Mouse (Mus musculus): ENCODE measurements at regions not wholly inside any gene's neighbourhood (a gene's known extent, or its start where the extent isn't known, plus 50 kb on each side); places are given as distances from the start of the nearest gene placed in this dataset.

DNA sequence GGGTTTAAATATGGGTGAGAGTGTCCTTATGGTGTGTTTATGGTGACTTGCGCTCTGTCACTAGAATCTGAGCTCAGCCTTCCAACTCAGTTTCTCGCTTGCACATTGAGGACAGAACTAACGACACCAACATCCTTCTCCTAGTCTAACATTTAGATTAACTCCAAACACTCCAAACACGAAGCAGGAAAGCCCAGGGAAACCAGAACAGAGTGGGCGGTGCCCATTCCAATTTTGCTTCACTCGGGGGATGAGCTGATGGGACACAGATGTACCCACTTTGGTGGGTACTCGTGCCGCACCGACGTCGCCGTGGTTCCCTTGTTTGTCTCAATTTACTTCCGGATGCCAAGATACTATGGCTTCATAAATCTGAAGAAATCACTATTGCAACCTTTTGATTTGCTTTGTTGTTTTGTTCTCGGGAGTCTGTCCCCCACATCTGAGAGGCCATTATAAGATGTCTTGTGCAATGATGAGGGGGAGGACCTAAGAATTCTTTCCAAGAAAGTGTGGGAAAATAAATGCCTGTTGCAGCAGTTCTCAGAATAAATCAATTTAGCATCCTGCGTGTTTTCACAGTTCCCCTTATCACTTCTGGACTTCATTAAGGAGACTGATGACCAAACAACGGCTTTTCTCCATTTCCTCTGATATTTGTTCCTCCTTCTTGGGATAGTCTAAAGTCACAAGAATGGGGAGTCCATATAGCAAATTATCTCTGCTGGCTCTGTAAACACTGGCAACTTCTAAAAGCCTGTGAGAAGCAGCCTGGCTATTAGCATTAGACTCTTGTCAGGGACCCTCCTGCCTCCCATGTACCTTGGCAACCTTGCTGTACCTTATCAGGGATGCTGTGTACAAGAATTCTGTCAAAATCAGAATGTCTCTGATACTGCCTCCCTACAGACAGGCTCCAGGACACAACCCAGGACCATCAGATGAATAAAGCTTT is 96.2 kb upstream of the Klf9 start:
- no peak overlapping the region for H3K4me3 ChIP-seq (ENCODE audit: low read depth, low read length)
- DNase-seq = no peak
- ATAC-seq = no peak
- no peak overlapping the region for H3K4me2 ChIP-seq (ENCODE audit: low read depth)
- H3K4me1 ChIP-seq (ENCODE audit: insufficient read depth) = no peaks in the 10 kb centered on the region
- TF ChIP-seq CTCF (IDR thresholded peaks at IDR 0.05; ENCODE audit: low read depth) = no peak
- H3K36me3 ChIP-seq (ENCODE audit: insufficient read depth) = no peaks in the 10 kb centered on the region
- no peak overlapping the region for H3K27ac ChIP-seq (ENCODE audit: low read depth, low read length)
- no peaks in the 10 kb centered on the region for H3K9me3 ChIP-seq (ENCODE audit: low read length)
- H3K27me3 ChIP-seq (ENCODE audit: insufficient read depth, low read length) = no peaks in the 10 kb centered on the region
- no peak overlapping the region for H3K9ac ChIP-seq
- WGBS = 83% methylated on average over 16 of the region's 16 CpGs

DNA sequence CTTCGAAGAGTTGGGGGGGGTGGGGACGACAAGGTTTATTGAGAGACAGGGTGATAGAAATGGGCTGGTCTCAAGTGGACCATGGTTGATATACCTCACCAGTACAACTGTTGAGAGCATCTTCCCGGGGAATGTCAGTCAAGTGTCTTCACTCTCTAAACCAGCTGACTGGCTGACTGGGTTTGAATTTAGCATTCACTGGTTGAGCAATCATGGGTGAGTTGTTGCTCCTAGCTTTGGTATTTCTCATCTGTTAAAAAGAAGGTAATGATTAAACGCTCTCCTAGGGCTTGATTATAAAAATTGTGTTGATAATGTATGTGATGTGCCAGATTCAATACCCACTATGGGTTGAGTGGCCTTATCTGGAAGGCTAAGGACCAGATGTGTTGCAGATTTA is 89.6 kb upstream of the Klf9 start:
- H3K27ac ChIP-seq (ENCODE audit: low read depth, low read length) = no peak overlapping the region
- ATAC-seq (no peak), DNase-seq (no peak)
- H3K9ac ChIP-seq = no peak overlapping the region
- no peaks in the 10 kb centered on the region for H3K9me3 ChIP-seq (ENCODE audit: low read length)
- H3K4me2 ChIP-seq (ENCODE audit: low read depth) = no peak overlapping the region
- H3K36me3 ChIP-seq (ENCODE audit: insufficient read depth) = no peaks in the 10 kb centered on the region
- TF ChIP-seq CTCF (IDR thresholded peaks at IDR 0.05; ENCODE audit: low read depth) = no peak
- H3K4me1 ChIP-seq (ENCODE audit: insufficient read depth) = no peaks in the 10 kb centered on the region
- 98% methylated on average over 4 of the region's 4 CpGs for WGBS
- no peaks in the 10 kb centered on the region for H3K27me3 ChIP-seq (ENCODE audit: insufficient read depth, low read length)
- H3K4me3 ChIP-seq (ENCODE audit: low read depth, low read length) = no peak overlapping the region

- Histone ChIP-seq H3K4me2 (ENCODE audit: low read depth) (no peak overlapping the region), H3K27ac (ENCODE audit: low read depth, low read length) (no peak overlapping the region), H3K9ac (no peak overlapping the region), H3K4me3 (ENCODE audit: low read depth, low read length) (no peak overlapping the region), H3K9me3 (ENCODE audit: low read length) (no peaks in the 10 kb centered on the region), H3K36me3 (ENCODE audit: insufficient read depth) (no peaks in the 10 kb centered on the region), H3K4me1 (ENCODE audit: insufficient read depth) (0 out of 2 replicates have a peak, but pooled peaks cover 5% of the 10 kb centered on the region), H3K27me3 (ENCODE audit: insufficient read depth, low read length) (no peaks in the 10 kb centered on the region)
- WGBS = 70% methylated on average over 4 of the region's 4 CpGs
- ATAC-seq = no peak
- TF ChIP-seq CTCF (IDR thresholded peaks at IDR 0.05; ENCODE audit: low read depth) = no peak
- DNase-seq = no peak
Observed at GRCm38 (mm10) chr19:23054440-23054839, 86.6 kb upstream of the Klf9 start.

- Histone ChIP-seq H3K9me3 (ENCODE audit: low read length) (no peaks in the 10 kb centered on the region), H3K4me3 (ENCODE audit: low read depth, low read length) (0 out of 2 replicates have a peak overlapping the region, but pooled peaks have one; percentile 28), H3K4me2 (ENCODE audit: low read depth) (peak overlapping the region; percentile 55), H3K27me3 (ENCODE audit: insufficient read depth, low read length) (no peaks in the 10 kb centered on the region), H3K9ac (no peak overlapping the region), H3K4me1 (ENCODE audit: insufficient read depth) (0 out of 2 replicates have a peak, but pooled peaks cover 5% of the 10 kb centered on the region), H3K27ac (ENCODE audit: low read depth, low read length) (peak overlapping the region; percentile 15; the same call in 1 of the 2 replicates), H3K36me3 (ENCODE audit: insufficient read depth) (no peaks in the 10 kb centered on the region)
- no peak for ATAC-seq
- no peak for DNase-seq
- no peak for TF ChIP-seq CTCF (IDR thresholded peaks at IDR 0.05; ENCODE audit: low read depth)
- WGBS = 78% methylated on average over 5 of the region's 5 CpGs
Observed at GRCm38 (mm10) chr19:23055916-23056805, 84.9 kb upstream of the Klf9 start.

GRCm38 (mm10) chr19:23056851-23057707 is 83.9 kb upstream of the Klf9 start:
- Histone ChIP-seq H3K4me2 (ENCODE audit: low read depth) (peak overlapping the region; percentile 55), H3K27me3 (ENCODE audit: insufficient read depth, low read length) (no peaks in the 10 kb centered on the region), H3K36me3 (ENCODE audit: insufficient read depth) (no peaks in the 10 kb centered on the region), H3K4me3 (ENCODE audit: low read depth, low read length) (peak overlapping the region; percentile 28), H3K9me3 (ENCODE audit: low read length) (no peaks in the 10 kb centered on the region), H3K9ac (peak overlapping the region; percentile 34; the same call in 1 of the 2 replicates), H3K27ac (ENCODE audit: low read depth, low read length) (peak overlapping the region; percentile 15; the same call in 1 of the 2 replicates), H3K4me1 (ENCODE audit: insufficient read depth) (0 out of 2 replicates have a peak, but pooled peaks cover 5% of the 10 kb centered on the region)
- DNase-seq = peak; percentile 73
- WGBS = 4% methylated on average over 32 of the region's 32 CpGs
- ATAC-seq = peak; percentile 90
- no peak for TF ChIP-seq CTCF (IDR thresholded peaks at IDR 0.05; ENCODE audit: low read depth)

All from forebrain, postnatal 0 days (tissue).